ENCODE assay signal across 35 mouse cellular contexts in the genomic region with DNA sequence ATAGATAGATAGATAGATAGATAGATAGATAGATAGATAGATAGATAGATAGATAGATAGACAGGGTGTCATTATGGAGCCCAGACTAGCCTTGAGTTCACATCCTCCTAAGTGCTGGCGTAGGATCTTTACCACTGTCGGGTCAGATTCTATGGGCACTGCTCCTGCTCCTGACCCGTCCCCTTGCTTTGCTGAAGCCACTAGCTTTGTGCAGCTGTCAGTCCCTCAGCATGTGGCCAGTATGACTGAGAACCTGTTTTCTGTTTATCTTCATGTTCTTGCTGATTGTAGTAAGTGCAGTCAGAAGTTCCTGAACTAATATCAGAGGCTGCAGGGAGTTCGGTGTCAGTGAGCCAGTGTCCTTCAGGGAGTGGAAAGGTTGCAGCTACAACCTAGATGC.
"Had no signal": no experiment of that assay in that cellular context is flagged by ENCODE, and none has a peak within 500 bp of the region (broad histone marks: within the 10 kb centered on the region; RNA-seq: fewer than 3 reads in every experiment).

No protein-coding gene starts in this region.

- H3K4me1 ChIP-seq: hindbrain, embryonic 12.5 days; hindbrain, embryonic 13.5 days; hindbrain, embryonic 15.5 days; intestine, embryonic 15.5 days; kidney, embryonic 15.5 days had no signal

- H3K27me3 ChIP-seq: hindbrain, embryonic 12.5 days; hindbrain, embryonic 13.5 days; hindbrain, embryonic 15.5 days; intestine, embryonic 15.5 days; kidney, embryonic 15.5 days had no signal

- H3K27ac ChIP-seq: heart, embryonic 10.5 days; heart, embryonic 13.5 days; heart, embryonic 15.5 days; hindbrain, embryonic 10.5 days; hindbrain, embryonic 12.5 days; hindbrain, embryonic 13.5 days; hindbrain, embryonic 14.5 days; hindbrain, embryonic 15.5 days; hindbrain, postnatal 0 days; intestine, embryonic 15.5 days; kidney, embryonic 15.5 days; kidney, postnatal 0 days; layer of hippocampus, adult 2 months had no signal

- H3K4me2 ChIP-seq: heart, embryonic 11.5 days; heart, embryonic 12.5 days; heart, embryonic 13.5 days; heart, embryonic 15.5 days; hindbrain, embryonic 12.5 days; hindbrain, embryonic 13.5 days; hindbrain, embryonic 14.5 days; hindbrain, embryonic 15.5 days; intestine, embryonic 15.5 days; kidney, embryonic 15.5 days had no signal

- H3K4me3 ChIP-seq: heart, embryonic 10.5 days; heart, embryonic 12.5 days; heart, embryonic 13.5 days; heart, embryonic 15.5 days; hindbrain, embryonic 10.5 days; hindbrain, embryonic 12.5 days; hindbrain, embryonic 13.5 days; hindbrain, embryonic 15.5 days; intestine, embryonic 15.5 days; kidney, embryonic 15.5 days; layer of hippocampus, adult 2 months had no signal

- DNase-seq: heart, postnatal 10 days; heart, postnatal 14 days; heart, postnatal 36 days; heart, postnatal 4 days; kidney, adult 11 months; kidney, adult 18-20 months; kidney, adult 2 months; kidney, adult 8-10 months; kidney, adult 9 months; kidney, postnatal 10 days; kidney, postnatal 14 days; kidney, postnatal 25 days; kidney, postnatal 36 days; kidney, postnatal 4 days; layer of hippocampus, adult 9-11 months; layer of hippocampus, postnatal 36 days had no signal

- ATAC-seq: hindbrain, embryonic 16.5 days; hindbrain, postnatal 0 days; inflammation-experienced regulatory T-cells, adult 6 months; intestine, embryonic 15.5 days; intestine, embryonic 16.5 days; intestine, postnatal 0 days had no signal

- H3K36me3 ChIP-seq: heart, embryonic 10.5 days; heart, embryonic 12.5 days; heart, embryonic 13.5 days; heart, embryonic 15.5 days; hindbrain, embryonic 12.5 days; hindbrain, embryonic 13.5 days; hindbrain, embryonic 15.5 days; intestine, embryonic 15.5 days; kidney, embryonic 15.5 days had no signal
